Mouse (Mus musculus) liver, adult 2 months (tissue): ENCODE data around the gene Mei4. TPM values are rescaled to one million over a fixed set of nuclear protein-coding genes. Genes with fewer than 3 reads are reported as not detected.

Experiments
- DNase-seq: peaks from one replicate; pipeline ENCODE4 v3.0.0-alpha.2; 2011; ENCODE audit warnings: low read depth, low spot score; ENCODE audit errors: extremely low read depth
- H3K27ac ChIP-seq: fragments of 200-500 bp; replicated peaks from 2 replicates; pipeline ENCODE4 v1.5.1; 2012; ENCODE audit warnings: low read depth, mild to moderate bottlenecking, control low read depth, inconsistent platforms, low read length; ENCODE audit not compliant: insufficient read depth
- H3K27me3 ChIP-seq: fragments of 200-500 bp; 2 replicates; pipeline ENCODE4 v1.6.1; 2012; ENCODE audit warnings: mild to moderate bottlenecking, moderate library complexity, low read length, inconsistent platforms; ENCODE audit not compliant: control insufficient read depth, insufficient read depth
- H3K36me3 ChIP-seq: fragments of 200-500 bp; 2 replicates; pipeline ENCODE4 v1.6.1; 2012; ENCODE audit warnings: low read length, inconsistent platforms; ENCODE audit not compliant: control insufficient read depth, insufficient read depth
- H3K4me1 ChIP-seq: fragments of 200-500 bp; 2 replicates; pipeline ENCODE4 v1.6.1; 2011; ENCODE audit warnings: low read length; ENCODE audit not compliant: control insufficient read depth, insufficient read depth
- H3K4me3 ChIP-seq: fragments of 200-500 bp; 2 replicates; pipeline ENCODE4 v1.5.1; 2011; ENCODE audit warnings: low read depth, mild to moderate bottlenecking, control low read depth, low read length, moderate library complexity; ENCODE audit not compliant: insufficient read depth
- H3K79me2 ChIP-seq: fragments of 200-500 bp; 2 replicates; pipeline ENCODE4 v1.6.1; 2012; ENCODE audit warnings: inconsistent platforms, mild to moderate bottlenecking, low read length, moderate library complexity; ENCODE audit not compliant: control insufficient read depth, insufficient read depth
- H3K9ac ChIP-seq: fragments of 200-500 bp; 2 replicates; pipeline ENCODE4 v1.6.1; 2012; ENCODE audit warnings: low read depth, mild to moderate bottlenecking, control low read depth, inconsistent platforms, low read length
- CTCF ChIP-seq: fragments of 200-500 bp; IDR thresholded peaks from 2 replicates; pipeline ENCODE4 v1.5.1; 2011; ENCODE audit warnings: low read depth, low read length, control low read depth
- POLR2A ChIP-seq: fragments of 200-500 bp; IDR thresholded peaks from 2 replicates; pipeline ENCODE4 v1.6.1; 2011; ENCODE audit warnings: low read length, control low read depth; ENCODE audit not compliant: insufficient read depth; ENCODE audit errors: extremely low read depth
- WGBS: fragments of 180-500 bp; shearing (Covaris S2); methylation state at CpG from one replicate; pipeline ENCODE4 v1.1.7; 2018; 5-methylcytosine and 5-hydroxymethylcytosine counted together
- polyA plus RNA-seq: library from polyadenylated mRNA; depleted of rRNA; stranded (reverse); fragments of >200 nt; gene quantifications from 2 replicates; pipeline ENCODE4 v1.2.3, GENCODE M21; 2012; rRNA removed
- total RNA-seq: library from RNA; depleted of rRNA; stranded (reverse); fragments of >200 nt; gene quantifications from 2 replicates; pipeline ENCODE4 v1.2.3, GENCODE M21; 2014; rRNA removed

Gene Mei4
- total and polyA plus RNA-seq, 2 experiments = not detected

GRCm38 (mm10) chr9:82162415-82162814 is 298.9 kb downstream of the Mei4 start:
- no peaks in the 10 kb centered on the region for H3K27me3 ChIP-seq
- WGBS = 59% methylated on average over 4 of the region's 4 CpGs
- no peaks in the 10 kb centered on the region for H3K79me2 ChIP-seq
- no peaks in the 10 kb centered on the region for H3K36me3 ChIP-seq
- H3K4me1 ChIP-seq = no peaks in the 10 kb centered on the region
- no peak for TF ChIP-seq POLR2A
- no peak for TF ChIP-seq CTCF
- H3K27ac ChIP-seq = no peak overlapping the region
- H3K4me3 ChIP-seq = no peak overlapping the region
- DNase-seq = no peak
- no peak overlapping the region for H3K9ac ChIP-seq

GRCm38 (mm10) chr9:82217976-82218375 is 354.5 kb downstream of the Mei4 start:
- DNase-seq = no peak
- no peak for TF ChIP-seq CTCF
- Histone ChIP-seq H3K9ac (no peak overlapping the region), H3K27ac (no peak overlapping the region), H3K79me2 (no peaks in the 10 kb centered on the region), H3K4me3 (no peak overlapping the region), H3K4me1 (no peaks in the 10 kb centered on the region), H3K27me3 (no peaks in the 10 kb centered on the region), H3K36me3 (no peaks in the 10 kb centered on the region)
- WGBS = 47% methylated on average over 1 of the region's 1 CpGs

GRCm38 (mm10) chr9:82247695-82248445 is 384.4 kb downstream of the Mei4 start:
- no peak for DNase-seq
- TF ChIP-seq POLR2A (no peak), CTCF (no peak)
- WGBS = 77% methylated on average over 7 of the region's 7 CpGs
- H3K27me3 ChIP-seq = no peaks in the 10 kb centered on the region
- no peaks in the 10 kb centered on the region for H3K79me2 ChIP-seq
- no peak overlapping the region for H3K4me3 ChIP-seq
- H3K27ac ChIP-seq = no peak overlapping the region
- H3K36me3 ChIP-seq = no peaks in the 10 kb centered on the region
- no peak overlapping the region for H3K9ac ChIP-seq
- no peaks in the 10 kb centered on the region for H3K4me1 ChIP-seq

Other genes starting within 250 kb of the Mei4 start
- gene Htr1b, start 229.8 kb upstream of the Mei4 start, total RNA-seq = not detected in 2 replicates
- gene Htr1b, start 229.8 kb upstream of the Mei4 start, polyA plus RNA-seq = 0.14 TPM in 1 of 2 replicates, not detected in the other